Mouse (Mus musculus) layer of hippocampus, postnatal 25 days (tissue): ENCODE data around the gene Stambp. TPM values are rescaled to one million over a fixed set of nuclear protein-coding genes. Genes with fewer than 3 reads are reported as not detected.

Source experiments
- DNase-seq, 2 experiments: peaks; one replicate each; pipeline ENCODE4 v3.0.0; 2022; ENCODE audit warnings: mixed read lengths in 2 of 2, low spot score in 1 of 2; ENCODE audit errors: extremely low spot score in 1 of 2
- total RNA-seq, 2 experiments: library from RNA; stranded (reverse); gene quantifications; 2 replicates each; pipeline ENCODE4 v1.2.3; 2021

Stambp gene
- total RNA-seq, 2 experiments from 2014 or later = 34.3 to 35.6 TPM

DNA sequence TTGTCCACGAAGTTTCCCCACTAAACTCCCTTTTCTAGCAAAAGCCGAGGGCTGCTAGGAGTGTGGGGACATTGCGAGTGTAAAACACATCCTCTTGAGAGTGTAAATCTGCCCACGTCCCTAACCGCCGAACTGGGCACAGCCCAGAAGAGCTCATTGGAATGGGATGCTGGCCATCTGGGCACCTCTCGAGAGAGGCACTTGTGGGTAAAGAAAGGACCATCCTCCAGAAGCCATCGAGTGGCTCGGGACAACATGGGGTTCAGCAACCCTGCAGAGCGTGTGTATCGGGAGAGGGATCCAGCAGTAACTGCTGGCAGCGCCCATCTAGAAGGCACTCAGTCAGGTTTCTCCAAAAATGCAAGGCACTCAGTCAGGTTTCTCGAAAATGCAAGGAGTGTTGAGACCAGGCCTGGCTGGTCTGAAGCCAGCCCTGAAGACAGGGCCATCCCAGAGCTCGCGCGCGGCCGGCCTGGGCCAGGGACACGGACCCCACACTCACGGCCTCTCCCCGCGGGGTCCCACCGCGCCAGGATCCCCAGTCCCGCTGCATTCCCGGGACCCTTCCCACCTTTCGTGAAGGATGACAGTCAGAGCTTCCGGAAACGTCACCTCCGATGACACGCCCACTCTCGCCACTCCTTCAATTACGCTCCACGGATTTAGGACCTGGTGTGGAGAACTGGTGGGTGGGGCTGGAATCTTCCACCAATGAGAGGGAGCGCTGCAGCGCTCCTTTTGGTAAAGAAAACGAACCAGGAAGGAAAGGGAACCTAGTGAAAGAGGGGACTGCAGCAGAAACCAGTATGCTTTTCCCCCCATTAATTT lies 475 bp downstream of the Stambp start:
- DNase-seq = peak; percentile 71 to 75

DNA sequence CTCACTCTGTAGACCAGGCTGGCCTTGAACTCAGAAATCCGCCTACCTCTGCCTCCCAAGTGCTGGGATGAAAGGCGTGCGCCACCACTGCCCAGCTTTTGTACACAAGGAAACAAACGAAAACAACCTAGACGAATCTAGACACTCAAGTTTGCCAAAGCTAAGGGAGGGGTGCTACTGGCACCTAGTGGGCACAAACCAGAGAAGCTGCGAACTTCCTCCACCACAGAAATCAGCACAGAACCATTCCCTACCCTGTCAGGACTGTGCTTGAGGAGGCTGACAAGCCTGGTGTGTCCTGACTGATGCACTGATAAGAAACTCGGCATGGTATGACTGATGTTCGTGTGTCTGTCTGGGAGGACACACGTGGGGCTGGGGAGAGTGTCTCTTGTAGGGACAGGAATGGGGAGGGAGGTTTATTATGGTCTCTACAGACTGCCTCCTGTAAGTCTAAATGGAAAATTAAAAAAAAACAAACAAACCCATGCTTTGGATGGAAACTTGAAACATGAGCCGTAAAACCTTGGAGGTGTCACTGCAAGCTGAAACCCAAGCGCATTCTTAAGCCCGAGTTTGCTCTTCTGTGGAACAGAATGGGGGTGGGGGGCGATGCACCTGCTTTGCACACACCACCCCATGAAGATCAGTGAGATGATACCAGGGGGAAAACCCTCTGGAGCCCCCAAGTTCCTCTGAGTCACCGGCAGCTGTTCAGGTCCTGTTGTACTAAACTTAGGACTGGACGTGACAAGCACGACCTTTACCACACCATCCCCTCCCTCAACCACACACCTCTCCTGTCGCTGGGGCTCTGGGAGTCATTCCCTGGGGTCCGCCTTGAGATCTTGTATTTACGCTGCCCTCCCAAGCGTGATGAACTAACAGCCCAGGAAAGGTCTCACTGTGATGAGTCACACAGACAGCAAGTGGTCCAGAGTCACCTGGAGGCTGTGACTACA lies 3.3 kb downstream of the Stambp start:
- no peak for DNase-seq

DNA sequence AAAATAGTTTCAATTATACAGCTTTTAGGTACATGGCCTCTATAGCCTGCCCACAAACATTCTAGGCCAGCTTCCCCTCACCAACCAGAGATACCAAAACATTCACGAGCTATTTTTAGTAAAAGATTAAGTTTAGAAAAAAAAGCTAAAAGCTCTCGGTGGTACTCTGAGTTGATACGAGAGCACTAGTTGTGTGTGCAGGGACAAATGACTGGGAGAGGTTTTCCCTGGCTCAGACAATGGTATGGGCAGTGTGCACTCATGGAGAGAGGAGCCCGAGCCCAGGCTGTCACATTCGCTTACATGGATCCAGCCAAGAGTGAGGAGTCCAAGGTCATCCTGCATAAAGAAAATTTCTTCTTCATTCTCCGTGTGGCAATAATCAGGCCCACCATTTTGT lies 16.6 kb downstream of the Stambp start:
- no peak for DNase-seq

DNA sequence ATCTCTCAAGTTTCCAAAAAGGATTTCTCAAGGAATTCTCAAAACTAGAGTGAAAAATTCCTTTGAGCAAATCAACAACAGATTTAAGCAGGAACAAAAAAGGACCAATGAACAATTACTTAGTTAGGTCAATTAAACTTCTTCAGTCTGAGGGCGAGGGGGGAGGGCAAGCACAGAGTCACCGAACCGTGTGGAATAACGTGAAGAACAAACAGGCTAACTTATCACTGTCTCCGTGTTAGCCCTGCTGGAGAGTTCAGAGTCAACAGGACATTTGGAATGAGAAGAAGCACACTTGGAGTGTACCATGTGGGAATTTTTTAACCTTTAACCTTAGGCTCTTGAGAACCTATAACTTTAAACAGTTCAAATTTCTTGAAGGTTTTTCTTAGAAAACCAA lies 24.2 kb downstream of the Stambp start:
- no peak for DNase-seq

DNA sequence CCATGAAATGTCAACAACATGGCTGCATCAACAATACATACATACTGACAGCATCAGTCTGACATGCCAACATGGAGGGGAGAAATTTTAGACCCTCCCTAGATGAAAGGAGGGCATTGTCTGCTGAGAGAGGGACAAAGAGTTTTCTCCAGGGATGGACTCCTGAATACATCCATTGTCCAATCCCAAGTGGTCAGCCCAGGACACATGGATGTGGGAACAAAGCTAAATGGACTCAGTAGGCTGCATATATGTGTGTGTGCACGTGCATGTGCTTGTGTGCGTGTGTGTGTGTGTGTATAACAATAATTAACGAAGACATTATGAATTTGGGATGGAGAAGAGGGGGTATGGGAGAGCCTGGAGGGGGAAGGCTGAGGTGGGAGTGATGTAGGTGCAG lies 26.8 kb downstream of the Stambp start:
- no peak for DNase-seq

DNA sequence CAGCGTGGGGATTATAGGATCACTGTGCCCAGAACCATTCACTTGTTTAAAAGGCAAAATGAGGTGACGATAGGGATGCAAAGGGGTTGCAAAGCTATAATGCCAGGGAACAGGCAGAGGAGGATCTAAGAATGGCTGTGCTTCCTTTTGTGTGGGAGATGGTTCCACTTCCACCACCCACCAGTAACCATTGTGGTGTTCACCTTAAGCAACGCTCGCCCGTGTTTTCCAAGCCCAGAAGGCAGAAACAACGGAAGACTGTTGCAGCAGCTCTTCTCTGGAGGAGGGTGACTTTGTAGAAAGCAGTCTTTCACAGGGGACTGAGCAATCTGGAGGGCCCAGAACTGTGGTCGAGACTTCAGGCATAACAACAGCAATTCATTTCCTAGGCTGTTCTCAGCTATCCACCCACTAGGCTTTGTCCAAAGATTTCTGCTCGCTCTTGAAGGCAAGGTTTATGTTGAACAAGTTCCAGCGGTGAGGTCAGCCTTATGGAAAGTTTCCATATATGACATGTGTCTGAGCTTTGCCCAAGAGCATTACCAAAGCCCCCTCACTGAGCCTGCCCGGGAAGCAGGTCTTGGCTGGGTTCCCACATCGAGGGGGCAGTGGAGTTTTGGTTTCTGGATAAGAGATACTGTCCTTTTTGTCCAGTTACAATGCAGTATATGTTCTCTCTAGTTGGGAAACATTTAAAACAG lies 30.6 kb downstream of the Stambp start:
- no peak for DNase-seq

DNA sequence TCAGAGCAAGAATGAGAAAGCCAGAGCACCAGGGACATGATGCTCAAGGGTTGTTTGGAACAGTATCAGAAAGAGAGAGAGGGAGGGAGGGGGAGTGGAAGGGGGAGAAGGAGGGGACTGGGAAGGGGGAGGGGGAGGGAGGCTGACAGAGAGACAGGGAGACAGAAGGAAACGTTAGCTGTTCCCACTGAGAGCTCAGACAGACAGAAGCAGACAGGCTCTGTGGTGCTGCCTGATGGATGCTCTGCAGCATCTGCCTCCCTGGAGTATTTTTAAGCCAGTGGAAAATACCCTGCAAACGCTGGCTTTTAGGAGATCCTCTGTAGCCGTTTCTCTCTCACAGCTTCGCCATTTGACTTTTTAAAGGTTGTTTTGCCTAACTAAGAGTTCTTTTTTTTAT lies 32.5 kb downstream of the Stambp start:
- DNase-seq = peak in 1 of 2 experiments; percentile 16

DNA sequence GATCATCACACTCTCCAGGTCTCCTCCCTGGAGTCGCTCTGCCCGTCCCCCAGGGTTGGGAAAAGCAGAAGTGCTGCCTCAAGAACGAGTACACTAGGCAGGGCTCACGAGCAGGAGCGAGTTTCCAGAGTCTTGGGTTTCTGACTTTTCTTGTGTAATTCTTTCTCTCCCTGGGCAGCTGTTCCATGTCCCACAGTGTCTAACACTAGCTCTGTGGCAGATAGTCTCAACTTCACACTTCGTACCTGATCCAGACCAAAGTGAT lies 35.8 kb downstream of the Stambp start:
- DNase-seq = no peak

DNA sequence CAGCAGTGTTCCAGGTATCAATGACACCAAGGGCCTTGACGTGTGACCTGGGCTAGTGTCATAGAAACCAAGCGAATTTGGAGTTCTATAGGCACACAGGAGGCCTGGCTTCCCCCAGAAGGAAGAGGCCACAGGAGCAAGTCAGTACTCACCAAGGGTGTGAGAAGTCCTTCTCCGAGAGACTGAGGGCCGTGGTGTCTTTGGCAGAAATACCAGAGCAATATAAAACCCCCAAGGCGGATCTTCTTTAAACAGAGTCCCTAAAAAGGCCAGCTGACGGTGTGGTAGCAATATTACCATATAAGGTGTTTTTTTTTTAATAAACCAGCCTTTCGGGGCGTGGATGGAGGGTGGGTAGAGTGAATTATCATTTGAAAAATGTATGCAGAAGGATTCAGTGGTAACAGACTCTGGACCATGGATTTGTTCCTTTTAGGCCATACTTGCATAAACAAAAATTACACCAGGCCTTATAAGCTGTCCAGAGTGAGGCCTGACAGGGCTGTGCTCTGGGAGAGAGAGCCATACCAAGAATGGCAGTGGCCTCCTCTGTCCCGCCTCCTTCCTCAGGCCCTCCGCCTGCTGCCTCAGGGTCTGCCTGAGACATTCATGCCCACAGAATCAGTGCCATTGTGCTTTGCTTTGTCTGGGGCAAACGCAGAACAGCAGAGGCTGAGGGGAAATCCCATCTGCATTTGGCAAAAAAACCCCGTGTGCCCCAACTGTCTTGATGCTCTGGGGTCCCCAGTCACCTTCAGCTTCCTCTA lies 36.3 kb downstream of the Stambp start, which contains the start of gene Actg2:
TSS of gene Actg2 (minus strand) at position 238 of the 767 bp plus-strand sequence.
- DNase-seq = no peak

DNA sequence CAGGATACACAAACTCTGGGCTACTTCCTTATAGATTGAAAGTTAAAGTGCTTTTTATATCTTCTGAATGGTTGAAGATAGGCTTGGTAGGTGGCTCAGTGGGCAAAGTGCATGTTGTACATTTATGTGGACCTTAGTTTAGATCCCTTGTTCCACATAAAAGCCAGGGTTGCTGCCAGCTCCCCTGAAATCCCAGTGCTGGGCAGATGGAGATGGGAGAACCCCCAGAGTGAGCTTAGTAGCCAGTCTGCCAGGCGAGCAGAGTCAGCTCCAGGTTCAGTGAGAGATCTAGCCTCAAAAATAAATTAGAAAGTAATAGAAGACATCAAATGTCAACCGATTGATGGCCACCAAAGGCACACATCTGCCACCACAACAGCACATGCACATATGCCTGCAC lies 39.9 kb downstream of the Stambp start:
- no peak for DNase-seq

DNA sequence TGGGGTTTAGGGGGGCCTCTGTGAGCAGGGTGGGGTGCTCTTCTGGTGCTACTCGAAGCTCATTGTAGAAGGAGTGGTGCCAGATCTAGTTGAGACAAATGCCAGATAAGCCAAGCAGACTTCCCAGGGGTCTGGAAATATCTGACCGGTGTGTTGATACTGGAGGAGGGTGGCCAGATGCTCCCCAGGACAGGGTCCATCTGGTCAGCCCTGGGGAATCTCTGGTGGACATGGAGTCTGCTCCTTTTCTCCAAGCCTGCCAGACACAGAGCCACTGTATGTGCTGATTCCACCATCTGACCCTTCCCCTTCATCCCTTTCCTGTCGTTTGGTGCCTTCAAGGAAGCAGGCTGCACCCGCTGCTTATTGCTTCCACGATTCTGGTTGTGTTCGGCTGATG lies 49.3 kb downstream of the Stambp start:
- no peak for DNase-seq

DNA sequence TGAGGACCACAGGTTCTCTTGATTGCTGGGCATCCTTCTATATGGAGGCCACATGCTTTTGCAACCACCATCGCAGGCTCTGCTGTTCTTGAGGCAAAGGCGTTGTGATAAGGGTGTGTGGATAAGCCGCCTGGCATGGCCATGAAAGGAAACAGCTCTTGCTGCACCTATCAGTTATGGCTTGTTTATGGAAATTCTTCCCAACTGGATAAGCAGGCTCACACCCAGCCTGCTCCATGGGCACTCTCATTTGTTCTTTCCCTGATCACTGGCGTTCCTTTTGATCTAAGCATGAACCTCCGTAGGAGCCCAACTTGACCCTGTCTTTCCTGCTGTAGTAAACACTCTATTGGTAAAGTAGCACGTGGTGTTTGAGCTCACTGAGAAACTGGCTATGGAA lies 50.7 kb downstream of the Stambp start:
- no peak for DNase-seq

DNA sequence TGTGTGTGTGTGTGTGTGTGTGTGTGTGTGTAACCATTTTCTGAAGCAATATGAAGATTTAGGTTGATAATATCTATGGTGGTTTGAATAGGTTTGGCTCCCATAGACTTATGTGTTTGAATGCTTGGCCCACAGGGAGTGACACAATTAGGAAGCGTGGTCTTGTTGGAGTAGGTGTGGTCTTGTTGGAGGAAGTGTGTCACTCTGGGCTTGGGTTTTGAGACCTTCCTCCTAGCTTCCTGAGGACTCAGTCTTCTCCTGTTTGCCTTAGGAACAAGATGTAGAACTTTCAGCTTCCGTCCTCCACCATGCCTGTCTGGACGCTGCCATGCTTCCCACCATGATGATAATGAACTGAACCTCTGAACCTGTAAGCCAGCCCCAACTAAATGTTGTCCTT lies 53.9 kb downstream of the Stambp start:
- no peak for DNase-seq

DNA sequence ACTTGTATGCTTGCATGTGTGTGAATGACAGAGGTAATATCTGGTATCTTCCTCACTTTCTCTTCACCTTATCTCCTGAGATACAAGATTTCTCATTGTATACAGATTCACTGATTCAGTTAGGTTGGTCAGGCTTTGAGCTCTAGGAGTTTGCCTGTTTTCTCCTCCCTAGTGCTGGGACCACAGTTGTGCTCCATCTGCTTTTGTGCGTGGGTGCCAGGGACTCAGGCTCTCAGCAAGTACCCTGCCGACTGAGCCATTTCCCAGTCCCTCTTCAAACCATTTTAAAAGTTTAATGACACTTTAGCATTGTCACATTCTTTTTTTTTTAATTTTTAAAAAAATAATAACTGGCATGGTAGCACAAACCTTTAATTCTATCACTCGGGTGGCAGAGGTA lies 57.4 kb downstream of the Stambp start:
- DNase-seq = no peak

DNA sequence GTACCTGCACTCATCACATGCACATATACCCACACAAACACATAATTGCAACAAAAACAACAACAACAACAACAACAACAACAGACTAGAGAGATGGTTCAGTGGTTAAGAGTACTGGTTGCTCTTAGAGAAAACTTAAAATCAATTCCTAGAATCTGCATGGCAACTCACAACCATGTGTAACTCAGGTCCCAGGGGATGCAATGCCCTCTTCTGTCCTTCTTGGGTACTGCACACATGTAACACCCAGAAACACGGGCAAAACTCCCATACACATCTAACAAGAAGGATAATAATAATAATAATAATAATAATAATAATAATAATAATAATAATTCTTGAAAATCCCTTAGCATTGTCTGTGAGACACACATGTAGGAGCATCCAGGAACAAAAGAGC lies 60.0 kb downstream of the Stambp start:
- DNase-seq = peak in 1 of 2 experiments; percentile 74

DNA sequence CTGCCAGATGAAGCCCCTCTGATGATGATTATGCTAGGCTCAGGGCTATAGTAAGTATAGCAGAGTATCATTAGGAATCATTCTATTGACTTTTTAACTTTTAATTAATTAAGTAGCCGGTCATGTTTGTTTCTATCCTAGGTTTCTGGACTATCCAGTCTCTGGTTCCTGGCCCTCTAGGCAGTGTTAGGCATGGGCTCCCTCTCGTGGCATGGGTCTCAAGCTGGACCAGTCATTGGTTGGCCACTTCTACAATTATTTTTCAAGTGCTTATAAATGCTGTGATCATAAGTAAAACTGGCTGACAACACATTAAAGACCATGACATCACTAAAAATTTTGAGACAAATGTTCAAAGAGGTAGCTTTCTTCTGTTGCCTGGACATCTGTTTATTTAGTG lies 62.3 kb downstream of the Stambp start:
- no peak for DNase-seq

DNA sequence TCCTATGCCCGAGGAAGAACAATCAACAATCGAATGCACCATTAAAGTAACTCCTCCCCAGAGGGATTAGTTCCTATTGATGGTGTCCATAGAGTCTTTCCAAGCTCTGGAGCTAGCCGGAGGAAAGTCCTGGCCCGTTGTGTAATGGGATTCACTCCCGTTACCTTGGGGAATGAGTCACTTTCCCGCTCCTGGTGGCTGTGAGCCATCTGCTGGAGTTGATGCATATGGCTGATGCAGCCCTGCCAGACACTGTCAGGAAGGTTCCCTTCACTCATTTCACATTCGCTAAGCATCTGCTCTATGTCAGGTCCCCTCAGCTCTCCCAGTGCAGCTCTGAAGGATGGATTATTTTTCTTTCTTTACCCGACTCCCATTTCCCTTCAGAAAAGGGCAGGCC lies 63.1 kb downstream of the Stambp start:
- peak in 1 of 2 experiments; percentile 29 for DNase-seq

DNA sequence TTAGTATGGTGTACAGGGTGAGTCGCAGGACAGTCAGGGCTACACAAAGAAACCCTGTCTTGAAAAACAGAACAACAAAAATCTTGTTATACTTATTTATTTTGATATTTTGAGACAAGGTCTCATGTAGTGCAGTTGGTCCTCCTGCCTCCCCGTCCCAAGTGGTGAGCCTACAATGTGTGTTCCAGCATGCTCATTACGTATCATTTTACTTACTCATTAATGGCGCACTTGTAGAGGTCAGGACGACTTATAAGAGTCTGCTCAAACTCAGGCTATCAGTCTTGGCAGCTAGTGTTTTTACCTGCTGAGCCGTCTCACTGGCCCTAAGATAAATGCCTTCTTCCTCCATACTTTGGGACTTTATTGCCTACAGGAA lies 65.4 kb downstream of the Stambp start:
- DNase-seq = no peak

DNA sequence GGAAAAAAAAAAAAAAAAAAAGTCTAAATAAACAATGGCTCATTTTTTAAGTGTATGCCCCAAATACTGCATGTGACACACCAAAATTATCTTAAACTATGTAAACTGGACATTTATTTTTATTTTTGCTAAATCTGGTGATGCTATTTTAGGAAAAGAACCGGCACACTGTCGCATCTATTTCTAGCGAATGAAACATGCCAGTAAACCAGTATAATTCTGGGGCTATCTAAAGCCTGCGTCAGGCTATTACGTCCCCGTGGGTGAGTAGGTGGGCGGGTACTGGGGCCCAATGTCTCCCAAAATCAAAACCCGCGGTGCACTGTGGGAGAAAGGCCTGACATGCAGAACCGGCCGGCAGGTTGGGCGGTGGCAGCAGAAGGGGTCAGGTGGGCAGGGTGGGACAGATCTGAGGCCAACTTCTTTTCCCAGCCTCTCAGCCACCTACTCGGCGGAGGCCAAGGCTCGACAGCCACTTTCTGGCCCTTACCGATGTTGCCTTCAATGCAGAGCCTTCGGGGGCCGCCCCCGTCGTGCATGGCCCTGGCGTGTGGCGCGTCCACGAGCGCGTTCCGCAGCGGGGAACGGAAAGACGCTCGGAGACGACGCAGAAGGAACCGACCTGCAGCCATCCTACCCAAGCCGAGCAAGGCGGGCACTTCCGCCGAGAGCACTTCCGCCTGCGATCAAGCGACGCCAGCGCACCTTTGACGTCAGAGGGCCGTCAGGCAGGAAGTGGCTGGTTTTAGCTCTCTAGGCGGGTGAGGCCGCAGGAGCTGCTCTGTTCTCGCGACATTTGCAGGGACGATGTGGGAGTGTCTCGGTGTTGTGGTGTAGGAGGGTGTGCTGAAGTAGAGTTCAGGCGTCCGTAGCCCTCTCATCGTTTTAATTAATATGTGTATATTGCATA lies 66.0 kb downstream of the Stambp start, which contains the start of gene Dguok:
TSS of gene Dguok (minus strand) at position 712 of the 910 bp plus-strand sequence.
- DNase-seq = peak; percentile 91
